Mouse (Mus musculus) MEL (cell line): ENCODE data around the gene Myo18a. TPM values are rescaled to one million over a fixed set of nuclear protein-coding genes. Genes with fewer than 3 reads are reported as not detected.

ENCODE experiments used
- DNase-seq: peaks from one replicate; pipeline ENCODE4 v3.0.0; 2011; ENCODE audit warnings: low read depth, low spot score
- H3K27ac ChIP-seq: 2 replicates; pipeline ENCODE4 v1.5.1; 2012; ENCODE audit warnings: low read depth, mild to moderate bottlenecking, control low read depth, low read length, moderate library complexity; ENCODE audit not compliant: control insufficient read depth
- H3K27me3 ChIP-seq, 2 experiments: fragments of 150-350 bp in 1 of 2; sonication (generic) in 1 of 2; 2 replicates each; pipeline ENCODE4 v1.6.1; 2012; ENCODE audit warnings: low read length in 2 of 2, mild to moderate bottlenecking in 2 of 2, improper control_type of control experiment in 1 of 2, moderate library complexity in 1 of 2; ENCODE audit not compliant: insufficient read depth in 2 of 2, control insufficient read depth in 1 of 2
- H3K36me3 ChIP-seq, 2 experiments: 2 replicates each; pipeline ENCODE4 v1.6.1; 2012 to 2014; ENCODE audit warnings: low read length in 2 of 2, improper control_type of control experiment in 1 of 2, inconsistent platforms in 1 of 2, mild to moderate bottlenecking in 1 of 2; ENCODE audit not compliant: insufficient read depth in 2 of 2, control insufficient read depth in 1 of 2
- H3K4me1 ChIP-seq, 2 experiments: fragments of 150-350 bp in 1 of 2; sonication (generic) in 1 of 2; 2 replicates each; pipeline ENCODE4 v1.6.1; 2012; ENCODE audit warnings: low read length in 2 of 2, improper control_type of control experiment in 1 of 2, mild to moderate bottlenecking in 1 of 2; ENCODE audit not compliant: insufficient read depth in 2 of 2, control insufficient read depth in 1 of 2
- H3K4me3 ChIP-seq, 2 experiments: fragments of 150-350 bp in 1 of 2; sonication (generic) in 1 of 2; 2 replicates each; pipeline ENCODE4 v1.5.1; 2012; ENCODE audit warnings: low read depth in 2 of 2, low read length in 2 of 2, mild to moderate bottlenecking in 2 of 2, moderate library complexity in 2 of 2, control low read depth in 1 of 2, improper control_type of control experiment in 1 of 2; ENCODE audit not compliant: control insufficient read depth in 1 of 2, insufficient read depth in 1 of 2
- H3K79me2 ChIP-seq: 2 replicates; pipeline ENCODE4 v1.6.1; 2012; ENCODE audit warnings: mild to moderate bottlenecking, low read length, moderate library complexity; ENCODE audit not compliant: control insufficient read depth, poor library complexity, insufficient read depth
- H3K9ac ChIP-seq: 2 replicates; pipeline ENCODE4 v1.6.1; 2012; ENCODE audit warnings: low read depth, mild to moderate bottlenecking, control low read depth, low read length, moderate library complexity; ENCODE audit not compliant: control insufficient read depth, poor library complexity, severe bottlenecking
- H3K9me3 ChIP-seq: fragments of 150-350 bp; sonication (generic); replicated peaks from 2 replicates; pipeline ENCODE4 v1.6.1; 2012; ENCODE audit warnings: mild to moderate bottlenecking, low read length, improper control_type of control experiment, moderate library complexity; ENCODE audit not compliant: insufficient read depth
- CHD2 ChIP-seq: IDR thresholded peaks from 2 replicates; pipeline ENCODE4 v1.6.1; 2011; ENCODE audit warnings: low read length, improper control_type of control experiment
- E2F4 ChIP-seq: IDR thresholded peaks from 2 replicates; pipeline ENCODE4 v1.6.1; 2011; ENCODE audit warnings: low read depth, low read length, improper control_type of control experiment, borderline replicate concordance
- ELF1 ChIP-seq: IDR thresholded peaks from 2 replicates; pipeline ENCODE4 v1.6.1; 2014; ENCODE audit warnings: low read depth, mild to moderate bottlenecking, inconsistent platforms, low read length, improper control_type of control experiment, moderate library complexity
- ETS1 ChIP-seq: IDR thresholded peaks from 2 replicates; pipeline ENCODE4 v1.6.1; 2012; ENCODE audit warnings: low read depth, mild to moderate bottlenecking, inconsistent platforms, low read length, improper control_type of control experiment, moderate library complexity
- GABPA ChIP-seq: IDR thresholded peaks from 2 replicates; pipeline ENCODE4 v1.6.1; 2012; ENCODE audit warnings: low read depth, mild to moderate bottlenecking, inconsistent platforms, low read length, improper control_type of control experiment, moderate library complexity
- GATA1 ChIP-seq: IDR thresholded peaks from 2 replicates; pipeline ENCODE4 v1.6.1; 2011; ENCODE audit warnings: low read depth, low read length, improper control_type of control experiment
- JUND ChIP-seq: IDR thresholded peaks from 2 replicates; pipeline ENCODE4 v1.6.1; 2011; ENCODE audit warnings: low read depth, mild to moderate bottlenecking, improper control_type of control experiment, low read length
- MAX ChIP-seq: IDR thresholded peaks from 2 replicates; pipeline ENCODE4 v1.6.1; 2011; ENCODE audit warnings: low read length, improper control_type of control experiment
- MEF2A ChIP-seq: IDR thresholded peaks from 2 replicates; pipeline ENCODE4 v1.6.1; 2014; ENCODE audit warnings: low read depth, mild to moderate bottlenecking, inconsistent platforms, low read length, improper control_type of control experiment; ENCODE audit not compliant: poor library complexity, insufficient replicate concordance, severe bottlenecking; ENCODE audit errors: extremely low read depth
- MYC ChIP-seq: IDR thresholded peaks from 2 replicates; pipeline ENCODE4 v1.6.1; 2011; ENCODE audit warnings: low read depth, mild to moderate bottlenecking, low read length, improper control_type of control experiment, moderate library complexity
- NRF1 ChIP-seq: IDR thresholded peaks from 2 replicates; pipeline ENCODE4 v1.6.1; 2014; ENCODE audit warnings: low read depth, mild to moderate bottlenecking, inconsistent platforms, low read length, improper control_type of control experiment, moderate library complexity; ENCODE audit not compliant: poor library complexity, insufficient read depth, severe bottlenecking
- POLR2AphosphoS2 ChIP-seq: IDR thresholded peaks from 2 replicates; pipeline ENCODE4 v1.6.1; 2011; ENCODE audit warnings: low read length, improper control_type of control experiment
- RCOR1 ChIP-seq: IDR thresholded peaks from 2 replicates; pipeline ENCODE4 v1.6.1; 2012; ENCODE audit warnings: low read depth, mild to moderate bottlenecking, inconsistent platforms, low read length, improper control_type of control experiment
- SMC3 ChIP-seq: IDR thresholded peaks from 2 replicates; pipeline ENCODE4 v1.6.1; 2011; ENCODE audit warnings: low read depth, low read length, improper control_type of control experiment
- TCF12 ChIP-seq: IDR thresholded peaks from 2 replicates; pipeline ENCODE4 v1.6.1; 2014; ENCODE audit warnings: low read depth, mild to moderate bottlenecking, inconsistent platforms, low read length, improper control_type of control experiment, moderate library complexity
- USF2 ChIP-seq, 2 experiments: IDR thresholded peaks; 2 replicates each; pipeline ENCODE4 v1.6.1; 2011 to 2012; ENCODE audit warnings: improper control_type of control experiment in 2 of 2, low read length in 2 of 2, borderline replicate concordance in 1 of 2, inconsistent platforms in 1 of 2, low read depth in 1 of 2, mild to moderate bottlenecking in 1 of 2; ENCODE audit not compliant: insufficient read depth in 1 of 2
- polyA plus RNA-seq, 2 experiments: library from polyadenylated mRNA; stranded (reverse) in 1 of 2; unstranded in 1 of 2; fragments of >175 nt in 1 of 2; fragments of >200 nt in 1 of 2; gene quantifications; 2 replicates each; pipeline versions ENCODE4 v1.2.1 to v1.2.4; 2012; ENCODE audit warnings: low replicate concordance in 2 of 2, low read depth in 1 of 2; ENCODE audit not compliant: insufficient read length in 2 of 2, insufficient read depth in 1 of 2, missing spikeins in 1 of 2
- total RNA-seq: library from RNA; depleted of rRNA; stranded (reverse); fragments of 300-350 nt; gene quantifications from 2 replicates; pipeline ENCODE4 v1.2.3, GENCODE M21; 2012

The Myo18a gene
- total and polyA plus RNA-seq, 3 experiments, result 13.1 to 18.0 TPM; not detected in 1

DNA sequence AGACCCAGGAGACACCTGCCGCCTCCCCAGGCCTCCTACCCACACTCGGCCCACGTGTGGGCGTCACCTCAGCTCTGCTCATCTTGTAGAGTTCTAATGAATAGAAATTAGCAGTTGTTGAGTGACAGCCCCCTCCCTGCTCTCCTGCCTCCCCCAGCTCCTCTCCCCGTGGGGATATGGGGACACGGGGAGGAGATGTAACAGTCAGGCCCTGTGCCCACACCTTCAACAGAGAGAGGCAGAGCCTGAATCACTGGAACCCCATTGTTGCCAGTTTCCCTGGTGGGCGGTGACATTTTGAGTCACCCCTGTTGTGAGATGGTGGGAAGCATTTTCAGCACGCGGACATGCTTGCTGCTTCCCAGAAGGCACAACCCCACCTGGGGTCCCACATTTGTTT lies 97.9 kb downstream of the Myo18a start:
- Histone ChIP-seq H3K9ac (no peak overlapping the region), H3K4me3 (no peak overlapping the region), H3K9me3 (no peaks in the 10 kb centered on the region), H3K36me3 (no peaks in the 10 kb centered on the region), H3K27me3 (no peaks in the 10 kb centered on the region), H3K79me2 (no peaks in the 10 kb centered on the region), H3K27ac (no peak overlapping the region), H3K4me1 (0 out of 4 replicates have a peak, but pooled peaks cover 0 to 4% of the 10 kb centered on the region in 2 experiments)
- TF ChIP-seq GABPA (no peak), GATA1 (no peak), JUND (no peak)
- DNase-seq, result no peak

GRCm38 (mm10) chr11:77862887-77863286 lies 99.8 kb downstream of the Myo18a start:
- H3K27ac ChIP-seq, result no peak overlapping the region
- no peaks in the 10 kb centered on the region for H3K36me3 ChIP-seq
- no peak overlapping the region for H3K9ac ChIP-seq
- H3K4me1 ChIP-seq, result 0 out of 4 replicates have a peak, but pooled peaks cover 0 to 4% of the 10 kb centered on the region in 2 experiments
- no peaks in the 10 kb centered on the region for H3K27me3 ChIP-seq
- no peaks in the 10 kb centered on the region for H3K9me3 ChIP-seq
- TF ChIP-seq CHD2 (no peak), TCF12 (no peak), GATA1 (no peak), POLR2AphosphoS2 (no peak), MEF2A (no peak), ELF1 (no peak), ETS1 (no peak), MYC (no peak), E2F4 (no peak), RCOR1 (no peak)
- no peaks in the 10 kb centered on the region for H3K79me2 ChIP-seq
- H3K4me3 ChIP-seq, result no peak overlapping the region
- no peak for DNase-seq

GRCm38 (mm10) chr11:77864771-77865170 lies 101.7 kb downstream of the Myo18a start:
- H3K79me2 ChIP-seq, result no peaks in the 10 kb centered on the region
- H3K4me3 ChIP-seq, result no peak overlapping the region
- no peaks in the 10 kb centered on the region for H3K9me3 ChIP-seq
- TF ChIP-seq RCOR1, result no peak
- no peak for TF ChIP-seq CHD2
- no peak for TF ChIP-seq NRF1
- TF ChIP-seq USF2 (IDR thresholded peaks at IDR 0.05; ENCODE audit: borderline replicate concordance in 1 of 2, insufficient read depth in 1 of 2, low read depth in 1 of 2, low read length in 2 of 2), result no peak
- TF ChIP-seq MEF2A, result no peak
- TF ChIP-seq MAX, result no peak
- no peak for TF ChIP-seq E2F4
- TF ChIP-seq JUND, result no peak
- TF ChIP-seq SMC3, result no peak
- TF ChIP-seq POLR2AphosphoS2, result no peak
- 0 out of 4 replicates have a peak, but pooled peaks cover 0 to 4% of the 10 kb centered on the region in 2 experiments for H3K4me1 ChIP-seq
- no peak for DNase-seq
- H3K36me3 ChIP-seq, result no peaks in the 10 kb centered on the region
- no peak overlapping the region for H3K27ac ChIP-seq
- 0 out of 4 replicates have a peak, but pooled peaks cover 0 to 1% of the 10 kb centered on the region in 2 experiments for H3K27me3 ChIP-seq
- H3K9ac ChIP-seq, result no peak overlapping the region
